Mouse (Mus musculus) kidney, adult 2 months (tissue): Measurements from ENCODE around the gene BC055324.

Experiments used
- CTCF ChIP-seq: fragments of 200-500 bp; conservative IDR thresholded peaks from 2 replicates; pipeline ENCODE4 v1.5.1; 2011; ENCODE audit warnings: low read depth, mild to moderate bottlenecking, control low read depth, low read length, moderate library complexity, mixed read lengths; ENCODE audit not compliant: insufficient read depth, insufficient read length
- POLR2A ChIP-seq: fragments of 200-500 bp; IDR thresholded peaks from one replicate; pipeline ENCODE4 v1.6.1; 2011; ENCODE audit warnings: low read depth, low read length, control low read depth

DNA sequence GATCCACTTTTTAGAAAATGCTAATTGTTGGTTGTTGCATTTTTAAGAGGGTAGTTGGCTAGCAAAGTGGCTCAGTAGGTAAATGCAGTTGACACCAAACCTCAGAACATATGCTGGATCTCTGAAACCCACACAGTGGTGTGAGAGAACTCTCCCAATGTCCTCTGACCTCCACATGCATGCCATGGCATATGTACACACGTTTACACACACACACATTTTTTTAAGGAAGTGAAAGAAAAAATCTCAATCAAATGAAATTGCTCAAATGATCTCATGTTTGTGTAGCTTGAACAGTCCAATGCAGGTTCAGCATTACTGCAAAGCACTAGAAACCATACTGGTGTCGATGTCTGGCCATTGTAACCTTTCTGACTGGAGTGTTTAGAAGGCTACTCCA is 95.0 kb downstream of the BC055324 start:
- TF ChIP-seq POLR2A: no peak
- TF ChIP-seq CTCF: no peak
